Mouse (Mus musculus) kidney, adult 2 months (tissue): Measurements from ENCODE around the gene Mup18. TPM values are rescaled to one million over a fixed set of nuclear protein-coding genes. Genes with fewer than 3 reads are reported as not detected.
"Not testable (repeated sequence)": the region's sequence is repeated elsewhere in the genome, so short reads cannot be mapped to it uniquely, and the experiment has no call there.

Experiments
- DNase-seq: peaks from one replicate; pipeline ENCODE4 v3.0.0; 2021
- H3K27ac ChIP-seq: fragments of 200-500 bp; 2 replicates; pipeline ENCODE4 v1.5.1; 2012; ENCODE audit warnings: low read depth, low read length, control low read depth, inconsistent platforms; ENCODE audit not compliant: insufficient read depth
- H3K27me3 ChIP-seq: fragments of 200-500 bp; replicated peaks from 2 replicates; pipeline ENCODE4 v1.6.1; 2012; ENCODE audit warnings: mild to moderate bottlenecking, moderate library complexity, low read length, inconsistent platforms; ENCODE audit not compliant: control insufficient read depth, insufficient read depth
- H3K36me3 ChIP-seq: fragments of 200-500 bp; 2 replicates; pipeline ENCODE4 v1.6.1; 2012; ENCODE audit warnings: mild to moderate bottlenecking, moderate library complexity, low read length, inconsistent platforms; ENCODE audit not compliant: control insufficient read depth, insufficient read depth
- H3K4me1 ChIP-seq: fragments of 200-500 bp; 2 replicates; pipeline ENCODE4 v1.6.1; 2011; ENCODE audit warnings: low read length; ENCODE audit not compliant: control insufficient read depth, insufficient read depth
- H3K4me3 ChIP-seq: fragments of 200-500 bp; 2 replicates; pipeline ENCODE4 v1.5.1; 2011; ENCODE audit warnings: mild to moderate bottlenecking, low read depth, low read length, control low read depth; ENCODE audit not compliant: insufficient read depth
- WGBS: fragments of 180-500 bp; shearing (Covaris S2); methylation state at CpG from one replicate; pipeline ENCODE4 v1.1.7; 2018; 5-methylcytosine and 5-hydroxymethylcytosine counted together
- polyA plus RNA-seq: library from polyadenylated mRNA; depleted of rRNA; stranded (reverse); fragments of >200 nt; gene quantifications from 2 replicates; pipeline ENCODE4 v1.2.3, GENCODE M21; 2012; rRNA removed

Gene Mup18
- not detected in 2 replicates for polyA plus RNA-seq

GRCm38 (mm10) chr4:61674036-61674435 lies at the start of gene Mup18:
TSS of gene Mup18 (minus strand) at chr4:61674136.
- WGBS = 76% methylated on average over 2 of the region's 2 CpGs
- DNase-seq, H3K36me3 ChIP-seq, H3K4me1 ChIP-seq, H3K4me3 ChIP-seq, H3K27ac ChIP-seq, H3K27me3 ChIP-seq: not testable (repeated sequence)

GRCm38 (mm10) chr4:61714296-61714695 lies 40.4 kb upstream of the Mup18 start:
- WGBS = 70% methylated on average over 6 of the region's 6 CpGs
- H3K4me1 ChIP-seq, H3K4me3 ChIP-seq, H3K27ac ChIP-seq, H3K27me3 ChIP-seq, H3K36me3 ChIP-seq: not testable (repeated sequence)
- DNase-seq = peak; percentile 74

Other genes starting within 250 kb of the Mup18 start
- not detected in 2 replicates for gene Mup15, start 234.4 kb downstream of the Mup18 start, polyA plus RNA-seq
- not detected in 2 replicates for gene Mup16, start 154.6 kb downstream of the Mup18 start, polyA plus RNA-seq
- gene Mup17, start 78.3 kb downstream of the Mup18 start, polyA plus RNA-seq = not detected in 2 replicates
- not detected in 2 replicates for gene Mup19, start 108.1 kb upstream of the Mup18 start, polyA plus RNA-seq
- not detected in 2 replicates for gene Mup5, start 161.1 kb upstream of the Mup18 start, polyA plus RNA-seq